Mouse (Mus musculus): ENCODE data around the gene Hsbp1. TPM values are rescaled to one million over a fixed set of nuclear protein-coding genes. Genes with fewer than 3 reads are reported as not detected.

Hsbp1 gene
- polyA plus RNA-seq, 1 experiment from 2014 or later = 264 TPM

Other genes starting within 250 kb of the Hsbp1 start
- 20.6 and 22.7 TPM in 2 replicates for gene Mlycd, start 50.4 kb downstream of the Hsbp1 start, polyA plus RNA-seq (2015; fragmentation: Nextera tagmentation; extraction: Ambion mirVana)
- 8.0 and 9.2 TPM in 2 replicates for gene Osgin1, start 89.6 kb downstream of the Hsbp1 start, polyA plus RNA-seq (2015; fragmentation: Nextera tagmentation; extraction: Ambion mirVana)
- gene Necab2, start 102.2 kb downstream of the Hsbp1 start, polyA plus RNA-seq (2015; fragmentation: Nextera tagmentation; extraction: Ambion mirVana) = 1.3 and 1.6 TPM in 2 replicates
- gene Slc38a8, start 157.2 kb downstream of the Hsbp1 start, polyA plus RNA-seq (2015; fragmentation: Nextera tagmentation; extraction: Ambion mirVana) = 0.05 and 0.06 TPM in 2 replicates
- gene Mbtps1, start 214.2 kb downstream of the Hsbp1 start, polyA plus RNA-seq (2015; fragmentation: Nextera tagmentation; extraction: Ambion mirVana) = 78.0 and 82.5 TPM in 2 replicates
- 32.3 and 33.3 TPM in 2 replicates for gene Hsdl1, start 230.7 kb downstream of the Hsbp1 start, polyA plus RNA-seq (2015; fragmentation: Nextera tagmentation; extraction: Ambion mirVana)
- 2.6 and 3.5 TPM in 2 replicates for gene Dnaaf1, start 230.7 kb downstream of the Hsbp1 start, polyA plus RNA-seq (2015; fragmentation: Nextera tagmentation; extraction: Ambion mirVana)

Data from intestine, embryonic 16.5 days (tissue).